Mouse (Mus musculus) limb, embryonic 14.5 days (tissue): ENCODE measurements around the gene Sarm1. TPM values are rescaled to one million over a fixed set of nuclear protein-coding genes. Genes with fewer than 3 reads are reported as not detected.

Experiments
- ATAC-seq: fragments of 200-750 bp; cut with Nextera tagmentation; 2 replicates; pipeline ENCODE4 v1.8.0; 2017; ENCODE audit warnings: low read depth, moderate number of reproducible peaks, moderate TSS enrichment; ENCODE audit not compliant: low FRiP score
- DNase-seq: peaks from one replicate; pipeline ENCODE4 v3.0.0-alpha.2; 2015; ENCODE audit warnings: low spot score
- H3K27ac ChIP-seq: fragments of 300-500 bp; sonication (generic); replicated peaks from 2 replicates; pipeline ENCODE4 v1.5.1; 2014; ENCODE audit warnings: low read depth, mild to moderate bottlenecking, low read length, moderate library complexity, mixed read lengths
- H3K27me3 ChIP-seq: fragments of 300-500 bp; sonication (generic); 2 replicates; pipeline ENCODE4 v1.6.1; 2014; ENCODE audit warnings: low read length, mixed read lengths; ENCODE audit not compliant: control insufficient read depth, insufficient read depth
- H3K36me3 ChIP-seq: fragments of 300-500 bp; sonication (generic); 2 replicates; pipeline ENCODE4 v1.6.1; 2014; ENCODE audit warnings: mild to moderate bottlenecking, low read length, moderate library complexity, mixed read lengths; ENCODE audit not compliant: control insufficient read depth, insufficient read depth
- H3K4me1 ChIP-seq: fragments of 300-500 bp; sonication (generic); 2 replicates; pipeline ENCODE4 v1.6.1; 2014; ENCODE audit warnings: antibody characterized with exemption, low read length, mixed read lengths; ENCODE audit not compliant: control insufficient read depth, insufficient read depth
- H3K4me2 ChIP-seq: fragments of 300-500 bp; sonication (generic); replicated peaks from 2 replicates; pipeline ENCODE4 v1.6.1; 2014; ENCODE audit warnings: low read depth, mild to moderate bottlenecking, low read length, moderate library complexity; ENCODE audit not compliant: severe bottlenecking
- H3K4me3 ChIP-seq: fragments of 300-500 bp; sonication (generic); replicated peaks from 2 replicates; pipeline ENCODE4 v1.5.1; 2014; ENCODE audit warnings: low read length
- H3K9ac ChIP-seq: fragments of 300-500 bp; sonication (generic); 2 replicates; pipeline ENCODE4 v1.6.1; 2014; ENCODE audit warnings: mild to moderate bottlenecking, low read depth, low read length, moderate library complexity; ENCODE audit not compliant: severe bottlenecking
- H3K9me3 ChIP-seq: fragments of 300-500 bp; sonication (generic); 2 replicates; pipeline ENCODE4 v1.6.1; 2016; ENCODE audit warnings: low read length; ENCODE audit not compliant: control insufficient read depth
- POLR2A ChIP-seq: fragments of 200-500 bp; IDR thresholded peaks from 2 replicates; pipeline ENCODE4 v1.8.0; 2012; ENCODE audit warnings: inconsistent platforms, mild to moderate bottlenecking, moderate library complexity, borderline replicate concordance; ENCODE audit not compliant: insufficient read depth, insufficient read length; ENCODE audit errors: extremely low read depth
- WGBS: fragments of 180-500 bp; shearing (Covaris S2); extraction: QIAGEN DNeasy Blood & Tissue Kit; methylation state at CpG from one replicate; pipeline ENCODE4 v1.1.7; 2014; 5-methylcytosine and 5-hydroxymethylcytosine counted together
- polyA plus RNA-seq, 2 experiments: library from polyadenylated mRNA; depleted of rRNA in 1 of 2; stranded (reverse) in 1 of 2; unstranded in 1 of 2; fragments of >200 nt; fragmentation: Nextera tagmentation in 1 of 2; extraction: Ambion mirVana in 1 of 2; gene quantifications; 2 replicates each; pipeline versions ENCODE4 v1.2.1 to v1.2.3; 2012 to 2014

Sarm1 gene
- polyA plus RNA-seq, 2 experiments, result 1.7 to 2.1 TPM

- H3K4me3 ChIP-seq, result peak within 1 kb of the TSS; percentile 47
- no peak within 1 kb of the TSS for H3K27ac ChIP-seq
- H3K36me3 ChIP-seq, result no peaks in the 10 kb centered on the region
- H3K27me3 ChIP-seq, result peaks cover 10% of the 10 kb centered on the region
- ATAC-seq, result no peak
- peaks cover 12% of the 10 kb centered on the region; the same call in 1 of the 2 replicates for H3K4me1 ChIP-seq
- no peaks in the 10 kb centered on the region for H3K9me3 ChIP-seq
- no peak for TF ChIP-seq POLR2A
- no peak for DNase-seq
- H3K4me2 ChIP-seq, result peak within 1 kb of the TSS; percentile 97
- 60% methylated on average over 7 of the region's 7 CpGs for WGBS
- H3K9ac ChIP-seq, result peak within 1 kb of the TSS; percentile 36; the same call in 1 of the 2 replicates
Observed at GRCm38 (mm10) chr11:78499004-78499403, 1.4 kb upstream of the Sarm1 start, which contains the start of gene Vtn. Gene Vtn (plus strand): TSS chr11:78499091.

- no peak overlapping the region for H3K27ac ChIP-seq
- TF ChIP-seq POLR2A, result no peak
- peaks cover 12% of the 10 kb centered on the region; the same call in 1 of the 2 replicates for H3K4me1 ChIP-seq
- peaks cover 10% of the 10 kb centered on the region for H3K27me3 ChIP-seq
- peak overlapping the region; percentile 47 for H3K4me3 ChIP-seq
- H3K36me3 ChIP-seq, result no peaks in the 10 kb centered on the region
- ATAC-seq (peak; percentile 41), DNase-seq (no peak)
- peak overlapping the region; percentile 45 for H3K9ac ChIP-seq
- no peaks in the 10 kb centered on the region for H3K9me3 ChIP-seq
- peak overlapping the region; percentile 97 for H3K4me2 ChIP-seq
- under 1% methylated on average over 34 of the region's 44 CpGs for WGBS
Observed at GRCm38 (mm10) chr11:78497071-78497541, 448 bp downstream of the Sarm1 start.

- Histone ChIP-seq H3K4me1 (peaks cover 12% of the 10 kb centered on the region; the same call in 1 of the 2 replicates), H3K9ac (no peak overlapping the region), H3K27me3 (peaks cover 19% of the 10 kb centered on the region), H3K36me3 (no peaks in the 10 kb centered on the region), H3K4me2 (no peak overlapping the region), H3K9me3 (no peaks in the 10 kb centered on the region), H3K4me3 (no peak overlapping the region), H3K27ac (no peak overlapping the region)
- ATAC-seq (no peak), DNase-seq (peak; percentile 64)
- TF ChIP-seq POLR2A, result no peak
- WGBS, result 2% methylated on average over 6 of the region's 6 CpGs
Observed at GRCm38 (mm10) chr11:78495904-78496303, 1.6 kb downstream of the Sarm1 start.

GRCm38 (mm10) chr11:78490781-78491241 lies 6.7 kb downstream of the Sarm1 start:
- ATAC-seq (no peak), DNase-seq (no peak)
- H3K4me2 ChIP-seq, result peak overlapping the region; percentile 28
- no peak for TF ChIP-seq POLR2A
- no peaks in the 10 kb centered on the region for H3K36me3 ChIP-seq
- peaks cover 55% of the 10 kb centered on the region for H3K27me3 ChIP-seq
- no peak overlapping the region for H3K27ac ChIP-seq
- H3K9ac ChIP-seq, result no peak overlapping the region
- H3K9me3 ChIP-seq, result no peaks in the 10 kb centered on the region
- H3K4me1 ChIP-seq, result no peaks in the 10 kb centered on the region
- peak overlapping the region; percentile 19 for H3K4me3 ChIP-seq
- WGBS, result 14% methylated on average over 34 of the region's 48 CpGs

- Histone ChIP-seq H3K9ac (no peak overlapping the region), H3K4me2 (no peak overlapping the region), H3K36me3 (no peaks in the 10 kb centered on the region), H3K27me3 (peaks cover 52% of the 10 kb centered on the region), H3K9me3 (no peaks in the 10 kb centered on the region), H3K4me3 (no peak overlapping the region), H3K4me1 (no peaks in the 10 kb centered on the region), H3K27ac (no peak overlapping the region)
- no peak for TF ChIP-seq POLR2A
- peak; percentile 70 for DNase-seq
- WGBS, result 6% methylated on average over 8 of the region's 8 CpGs
- no peak for ATAC-seq
Observed at GRCm38 (mm10) chr11:78488168-78488567, 9.4 kb downstream of the Sarm1 start.

- H3K4me3 ChIP-seq, result no peak overlapping the region
- no peaks in the 10 kb centered on the region for H3K36me3 ChIP-seq
- TF ChIP-seq POLR2A, result no peak
- H3K27me3 ChIP-seq, result peaks cover 21% of the 10 kb centered on the region
- 50% methylated on average over 7 of the region's 7 CpGs for WGBS
- DNase-seq (no peak), ATAC-seq (no peak)
- no peak overlapping the region for H3K27ac ChIP-seq
- no peak overlapping the region for H3K9ac ChIP-seq
- no peaks in the 10 kb centered on the region for H3K4me1 ChIP-seq
- H3K9me3 ChIP-seq, result no peaks in the 10 kb centered on the region
- H3K4me2 ChIP-seq, result no peak overlapping the region
Observed at GRCm38 (mm10) chr11:78483639-78484038, 13.9 kb downstream of the Sarm1 start.
